Mouse (Mus musculus) CD4-positive helper T cell, adult 2 months (primary cell): ENCODE data around the gene Crebbp.

Experiments used
- DNase-seq: peaks from one replicate; pipeline ENCODE4 v3.0.0-alpha.2; 2012; ENCODE audit warnings: low read depth, missing footprints, low spot score

Gene Crebbp

DNA sequence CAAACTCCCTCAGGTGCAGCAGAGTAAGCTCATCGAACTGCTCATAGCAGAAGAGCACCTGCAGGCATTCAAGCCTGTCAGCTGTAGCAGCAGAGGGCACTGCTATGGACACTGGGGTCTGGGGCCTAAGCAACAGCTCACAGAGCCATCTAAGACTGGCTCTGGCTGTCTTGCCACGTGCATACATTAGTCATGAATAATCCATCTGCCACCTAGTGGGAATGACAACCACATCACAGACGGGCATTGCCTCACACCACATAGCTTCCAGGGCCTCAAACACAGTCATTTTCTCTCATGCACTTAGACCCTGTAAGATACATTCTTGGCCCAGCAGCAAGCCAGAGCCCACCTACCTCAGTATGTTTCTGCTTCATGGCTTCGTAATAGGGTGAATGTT lies 168.3 kb downstream of the Crebbp start:
- DNase-seq, result no peak

DNA sequence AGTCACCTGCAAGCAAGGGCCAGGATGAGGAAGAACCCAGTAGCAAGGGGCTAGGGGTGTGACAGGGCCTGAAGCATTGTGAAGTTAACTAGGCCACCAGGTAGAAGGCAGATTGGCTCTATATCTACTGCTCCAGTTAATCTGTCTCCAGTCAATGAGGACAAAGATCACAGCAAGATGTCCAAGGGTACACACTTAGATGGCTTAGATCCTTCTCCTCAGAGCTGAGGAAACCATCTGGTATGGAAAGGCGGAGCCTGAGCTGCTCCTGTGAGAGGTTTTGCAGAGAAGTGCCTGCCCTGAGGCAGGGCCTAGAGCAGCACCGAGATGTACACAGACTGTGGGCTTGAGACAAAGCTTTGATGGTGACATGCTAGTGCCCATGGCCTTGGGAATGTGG lies 169.7 kb downstream of the Crebbp start:
- no peak for DNase-seq

GRCm38 (mm10) chr16:4041646-4042045 lies 172.2 kb downstream of the Crebbp start:
- DNase-seq, result no peak

DNA sequence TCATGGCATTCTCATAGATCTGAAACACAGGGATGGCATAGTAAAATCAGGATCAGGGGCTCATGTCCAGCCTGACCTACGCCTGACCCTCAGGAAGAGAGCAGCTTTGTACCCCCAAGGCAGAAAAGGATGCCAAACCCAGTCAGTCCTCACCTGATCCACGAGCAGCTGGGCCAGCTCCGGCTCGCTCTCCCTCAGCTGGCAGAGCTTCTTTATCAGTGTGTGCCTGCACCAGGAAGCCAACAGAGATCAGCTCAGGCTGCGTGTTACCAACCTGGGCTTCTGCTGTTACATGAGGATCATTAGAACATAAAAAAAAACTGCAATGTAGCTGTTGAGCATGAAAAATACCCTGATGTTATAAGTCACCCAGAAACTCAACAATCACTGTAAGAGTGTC lies 173.6 kb downstream of the Crebbp start:
- no peak for DNase-seq

DNA sequence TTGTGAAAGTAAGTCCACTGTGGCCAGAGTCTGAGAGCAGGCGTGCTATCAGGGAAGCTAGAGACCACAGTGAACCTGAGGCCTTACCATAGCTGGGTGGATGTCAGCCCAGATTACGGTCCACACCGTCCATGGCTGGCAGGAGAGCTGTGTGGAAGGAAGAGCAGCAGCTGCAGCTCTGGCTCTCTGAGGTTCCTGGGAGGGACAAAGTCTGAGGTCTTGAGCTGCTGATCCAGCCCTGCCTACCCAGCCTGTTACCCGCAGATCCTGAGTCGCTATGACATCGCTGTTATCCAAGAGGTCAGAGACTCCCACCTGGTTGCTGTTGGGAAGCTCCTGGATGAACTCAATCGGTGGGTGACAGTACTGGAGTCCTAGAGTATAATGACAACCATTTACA lies 176.1 kb downstream of the Crebbp start:
- DNase-seq, result no peak

GRCm38 (mm10) chr16:4036807-4037206 lies 177.0 kb downstream of the Crebbp start, which contains the start of gene Dnase1:
Dnase1 (plus strand) TSS chr16:4036942.
- no peak for DNase-seq

DNA sequence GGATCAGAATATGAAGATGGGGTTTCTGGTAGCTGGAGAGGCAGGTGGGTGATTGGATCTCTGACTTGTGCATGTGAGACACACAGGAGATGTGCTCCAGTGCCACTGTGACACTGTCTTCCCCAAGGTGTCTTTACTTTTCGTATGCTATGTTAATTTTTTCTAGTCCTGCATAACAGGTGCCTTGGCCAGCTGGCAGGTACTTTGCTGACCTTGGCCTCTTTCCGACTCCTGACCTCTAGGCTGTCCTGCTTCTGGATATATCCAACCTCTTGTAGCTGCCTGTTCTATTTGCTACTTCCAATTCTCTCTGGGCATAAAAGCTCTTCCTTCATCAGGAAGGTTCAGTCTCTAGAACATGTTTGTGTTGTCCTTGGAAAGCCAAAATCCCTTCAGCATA lies 178.2 kb downstream of the Crebbp start:
- no peak for DNase-seq

DNA sequence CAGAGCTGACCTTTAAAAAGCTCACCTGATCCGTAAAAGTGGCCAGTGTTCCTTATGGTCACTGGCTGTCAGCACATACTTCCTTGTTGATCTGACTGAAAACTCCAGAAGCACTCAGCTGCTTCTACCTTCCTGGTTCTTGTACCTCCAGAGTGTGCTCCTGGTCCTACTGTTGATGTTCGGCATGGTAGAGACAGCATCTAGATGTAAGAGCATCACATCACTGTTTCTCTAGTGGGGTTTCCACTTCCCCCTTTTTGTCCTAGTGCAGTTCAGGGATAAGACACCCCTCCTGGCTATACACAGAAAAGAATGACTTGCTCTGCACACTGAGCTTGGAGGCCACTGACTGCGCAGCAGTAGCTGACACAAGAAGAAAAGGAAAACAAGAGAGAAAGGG lies 179.3 kb downstream of the Crebbp start:
- DNase-seq, result no peak

DNA sequence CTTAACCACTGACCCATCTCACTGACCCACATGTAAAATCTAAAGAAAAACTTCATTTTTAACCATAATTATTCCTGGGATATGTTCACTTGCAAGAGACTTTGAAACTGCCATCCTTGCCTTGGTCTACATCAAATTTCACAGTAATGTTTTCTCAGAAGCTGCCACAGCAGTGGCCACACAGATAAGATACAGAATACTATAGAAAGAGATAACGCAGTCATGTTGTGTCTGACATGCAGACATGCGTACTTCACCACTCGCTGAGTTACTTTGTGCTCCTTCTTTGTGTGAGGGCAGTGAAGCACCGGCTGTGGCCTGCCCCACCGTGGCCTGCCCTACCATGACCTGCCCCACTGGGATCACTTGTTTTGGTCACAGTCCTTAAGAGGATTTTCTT lies 179.8 kb downstream of the Crebbp start:
- DNase-seq, result no peak

- peak; percentile 38 for DNase-seq
Observed at GRCm38 (mm10) chr16:4032341-4032748, 181.5 kb downstream of the Crebbp start.

- no peak for DNase-seq
Observed at GRCm38 (mm10) chr16:4031441-4032274, 182.1 kb downstream of the Crebbp start.
